Mouse (Mus musculus): ENCODE data around the gene Dapk3.

- no peak for TF ChIP-seq CTCF (IDR thresholded peaks at IDR 0.05; ENCODE audit: extremely low read depth, insufficient read length, insufficient replicate concordance, low read depth, low read length)
- no peak for TF ChIP-seq POLR2A (IDR thresholded peaks at IDR 0.05; ENCODE audit: low read depth, low read length)
Observed at GRCm38 (mm10) chr10:81143157-81143633, 39.6 kb upstream of the Dapk3 start.
